Mouse (Mus musculus) liver, embryonic 14.5 days (tissue): ENCODE data around the gene Dph1. TPM values are rescaled to one million over a fixed set of nuclear protein-coding genes. Genes with fewer than 3 reads are reported as not detected.

Experiments
- ATAC-seq: fragments of 200-750 bp; cut with Nextera tagmentation; 2 replicates; pipeline ENCODE4 v1.8.0; 2017; ENCODE audit warnings: moderate number of reproducible peaks, mild to moderate bottlenecking, moderate library complexity; ENCODE audit not compliant: insufficient read depth
- DNase-seq, 3 experiments: peaks; one replicate each; pipeline ENCODE4 v3.0.0-alpha.2; 2012 to 2013; ENCODE audit warnings: low read depth in 3 of 3, low spot score in 3 of 3
- H3K27ac ChIP-seq: fragments of 300-500 bp; sonication (generic); 2 replicates; pipeline ENCODE4 v1.5.1; 2014; ENCODE audit warnings: moderate library complexity, mild to moderate bottlenecking, control low read depth, inconsistent platforms
- H3K27me3 ChIP-seq: fragments of 300-500 bp; sonication (generic); 2 replicates; pipeline ENCODE4 v1.6.1; 2014; ENCODE audit warnings: mild to moderate bottlenecking, low read length, moderate library complexity; ENCODE audit not compliant: control insufficient read depth, insufficient read depth
- H3K36me3 ChIP-seq: fragments of 300-500 bp; sonication (generic); replicated peaks from 2 replicates; pipeline ENCODE4 v1.6.1; 2014; ENCODE audit warnings: low read depth; ENCODE audit not compliant: control insufficient read depth, insufficient read depth
- H3K4me1 ChIP-seq, 2 experiments: fragments of 200-500 bp in 1 of 2; fragments of 300-500 bp in 1 of 2; sonication (generic) in 1 of 2; replicated peaks; 2 replicates each; pipeline ENCODE4 v1.6.1; 2012 to 2014; ENCODE audit warnings: antibody characterized with exemption in 1 of 2, inconsistent platforms in 1 of 2, low read length in 1 of 2; ENCODE audit not compliant: control insufficient read depth in 2 of 2, insufficient read depth in 2 of 2
- H3K4me2 ChIP-seq: fragments of 300-500 bp; sonication (generic); 2 replicates; pipeline ENCODE4 v1.6.1; 2014; ENCODE audit warnings: low read depth, mild to moderate bottlenecking, control low read depth, moderate library complexity
- H3K4me3 ChIP-seq, 2 experiments: fragments of 200-500 bp in 1 of 2; fragments of 300-500 bp in 1 of 2; sonication (generic) in 1 of 2; 2 replicates each; pipeline ENCODE4 v1.5.1; 2012 to 2014; ENCODE audit warnings: low read depth in 2 of 2, low read length in 2 of 2, mild to moderate bottlenecking in 2 of 2, control low read depth in 1 of 2, inconsistent platforms in 1 of 2, moderate library complexity in 1 of 2; ENCODE audit not compliant: insufficient read depth in 1 of 2
- H3K9ac ChIP-seq: fragments of 300-500 bp; sonication (generic); replicated peaks from 2 replicates; pipeline ENCODE4 v1.6.1; 2014; ENCODE audit warnings: mild to moderate bottlenecking, control low read depth, moderate library complexity
- H3K9me3 ChIP-seq: fragments of 300-500 bp; sonication (generic); 2 replicates; pipeline ENCODE4 v1.6.1; 2016; ENCODE audit warnings: low read length, mixed read lengths; ENCODE audit not compliant: control insufficient read depth
- CTCF ChIP-seq: IDR thresholded peaks from 2 replicates; pipeline ENCODE4 v1.5.1; 2016; ENCODE audit warnings: antibody characterized with exemption, low read depth, control low read depth
- EP300 ChIP-seq: IDR thresholded peaks from 2 replicates; pipeline ENCODE4 v1.6.1; 2016; ENCODE audit warnings: antibody characterized with exemption, low read depth
- WGBS: fragments of 180-500 bp; shearing (Covaris S2); extraction: QIAGEN DNeasy Blood & Tissue Kit; methylation state at CpG from one replicate; pipeline ENCODE4 v1.1.7; 2014; ENCODE audit not compliant: insufficient replicate concordance; 5-methylcytosine and 5-hydroxymethylcytosine counted together
- polyA plus RNA-seq, 2 experiments: library from polyadenylated mRNA; depleted of rRNA in 1 of 2; stranded (reverse) in 1 of 2; unstranded in 1 of 2; fragments of >200 nt; fragmentation: Nextera tagmentation in 1 of 2; extraction: Ambion mirVana in 1 of 2; gene quantifications; 2 replicates each; pipeline versions ENCODE4 v1.2.1 to v1.2.3; 2012 to 2014

The Dph1 gene
- polyA plus RNA-seq, 2 experiments = 9.8 TPM

DNA sequence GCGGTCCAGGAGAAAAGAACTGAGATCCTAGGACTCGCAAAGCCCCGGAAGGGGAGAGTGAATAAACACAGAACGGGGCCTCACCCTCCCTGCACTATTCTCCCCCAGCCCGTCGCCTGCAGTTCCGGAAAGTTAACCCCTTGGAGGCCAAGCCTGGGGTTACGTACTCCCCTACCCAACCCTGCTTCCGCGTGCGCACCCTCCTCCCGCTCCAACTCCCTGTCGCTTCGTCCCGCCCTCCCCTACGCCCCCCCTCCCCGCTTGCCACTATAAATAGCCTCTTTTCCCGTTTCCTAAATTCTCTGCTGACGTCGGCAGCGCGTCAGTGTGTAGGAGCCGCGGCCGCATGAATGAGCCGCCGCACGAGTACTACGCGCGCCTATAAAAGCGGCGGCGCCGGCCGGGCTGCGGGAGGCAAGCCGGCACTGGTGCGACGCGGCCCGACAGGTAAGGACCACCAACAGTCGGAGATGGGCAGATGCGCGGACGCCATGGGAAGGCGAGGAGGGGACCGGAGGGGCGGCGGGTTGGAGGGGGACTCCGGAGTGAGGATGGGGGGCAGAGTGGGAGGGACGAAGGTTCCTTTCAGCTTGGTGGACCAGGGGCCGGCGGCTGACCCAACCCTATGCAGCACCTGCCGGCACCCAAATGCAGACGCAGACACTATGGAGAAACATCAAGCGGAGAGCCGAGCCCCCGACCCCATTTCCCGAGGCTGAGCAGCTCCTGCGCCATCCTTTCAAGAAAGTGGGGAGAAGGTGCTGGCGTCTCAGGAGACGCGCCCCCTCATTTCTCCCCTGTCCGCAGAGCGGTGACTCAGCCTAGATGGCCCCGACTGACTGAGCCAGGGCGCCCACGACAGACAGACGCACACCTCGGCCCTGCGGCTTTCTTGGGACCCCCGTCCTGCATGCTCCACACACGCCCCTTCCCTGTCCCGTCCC lies 18.6 kb downstream of the Dph1 start:
- DNase-seq (no peak), ATAC-seq (peak; percentile 6; the same call in 1 of the 2 replicates)
- H3K9me3 ChIP-seq = no peaks in the 10 kb centered on the region
- H3K27me3 ChIP-seq = peaks cover 69% of the 10 kb centered on the region
- H3K4me1 ChIP-seq = peaks cover 2 to 7% of the 10 kb centered on the region in 2 experiments
- H3K4me2 ChIP-seq = peak overlapping the region; percentile 78
- TF ChIP-seq CTCF = no peak
- TF ChIP-seq EP300 = no peak
- H3K9ac ChIP-seq = no peak overlapping the region
- H3K36me3 ChIP-seq = no peaks in the 10 kb centered on the region; the same call in 1 of the 2 replicates
- peak overlapping the region; percentile 20 to 66 for H3K4me3 ChIP-seq
- no peak overlapping the region for H3K27ac ChIP-seq
- under 1% methylated on average over 75 of the region's 75 CpGs for WGBS

- Histone ChIP-seq H3K9ac (no peak overlapping the region), H3K9me3 (no peaks in the 10 kb centered on the region), H3K4me1 (peaks cover 2 to 7% of the 10 kb centered on the region in 2 experiments), H3K36me3 (no peaks in the 10 kb centered on the region), H3K4me3 (no peak overlapping the region), H3K4me2 (no peak overlapping the region), H3K27ac (no peak overlapping the region), H3K27me3 (peaks cover 80% of the 10 kb centered on the region)
- no peak for DNase-seq
- TF ChIP-seq CTCF = no peak
- no peak for TF ChIP-seq EP300
- WGBS = 8% methylated on average over 17 of the region's 17 CpGs
- no peak for ATAC-seq
Measured at GRCm38 (mm10) chr11:75171186-75171865, 19.7 kb downstream of the Dph1 start.

- peaks cover 2 to 7% of the 10 kb centered on the region in 2 experiments for H3K4me1 ChIP-seq
- ATAC-seq (peak; percentile 33; the same call in 1 of the 2 replicates), DNase-seq (peak; percentile 66 to 77 (median 66))
- no peaks in the 10 kb centered on the region for H3K36me3 ChIP-seq
- WGBS = under 1% methylated on average over 38 of the region's 38 CpGs
- peaks cover 91% of the 10 kb centered on the region for H3K27me3 ChIP-seq
- no peak overlapping the region for H3K9ac ChIP-seq
- H3K4me3 ChIP-seq = peak overlapping the region; percentile 23 to 42; a peak in 3 of 4 replicates
- H3K27ac ChIP-seq = no peak overlapping the region
- peak overlapping the region; percentile 74 for H3K4me2 ChIP-seq
- TF ChIP-seq EP300 = no peak
- TF ChIP-seq CTCF = peak; percentile 82
- H3K9me3 ChIP-seq = no peaks in the 10 kb centered on the region
Measured at GRCm38 (mm10) chr11:75170136-75170751, 20.8 kb downstream of the Dph1 start.

GRCm38 (mm10) chr11:75169405-75170080 lies 21.5 kb downstream of the Dph1 start, which contains the start of gene Hic1:
TSS of gene Hic1 (minus strand) at chr11:75169519.
- Histone ChIP-seq H3K9me3 (no peaks in the 10 kb centered on the region), H3K27me3 (peaks cover 98% of the 10 kb centered on the region), H3K27ac (no peak within 1 kb of the TSS), H3K36me3 (no peaks in the 10 kb centered on the region), H3K4me1 (peaks cover 2 to 7% of the 10 kb centered on the region in 2 experiments), H3K9ac (peak within 1 kb of the TSS; percentile 32), H3K4me2 (peak within 1 kb of the TSS; percentile 74), H3K4me3 (peak within 1 kb of the TSS; percentile 32 to 52)
- no peak for TF ChIP-seq CTCF
- TF ChIP-seq EP300 = no peak
- 7% methylated on average over 23 of the region's 23 CpGs for WGBS
- no peak for DNase-seq
- ATAC-seq = no peak
